Mouse (Mus musculus) heart, postnatal 0 days (tissue): ENCODE data around the gene Spata2. TPM values are rescaled to one million over a fixed set of nuclear protein-coding genes. Genes with fewer than 3 reads are reported as not detected.

Source experiments
- ATAC-seq: fragments of 200-750 bp; cut with Nextera tagmentation; 2 replicates; pipeline ENCODE4 v1.8.0; 2017; ENCODE audit warnings: low read depth, moderate number of reproducible peaks, moderate library complexity; ENCODE audit not compliant: insufficient read depth
- DNase-seq: peaks from one replicate; pipeline ENCODE4 v3.0.0-alpha.2; 2016; ENCODE audit warnings: low spot score
- H3K27ac ChIP-seq: fragments of 300-500 bp; sonication (generic); 2 replicates; pipeline ENCODE4 v1.5.1; 2014; ENCODE audit warnings: low read depth, mild to moderate bottlenecking
- H3K27me3 ChIP-seq: fragments of 300-500 bp; sonication (generic); 2 replicates; pipeline ENCODE4 v1.6.1; 2014; ENCODE audit warnings: low read length, mixed read lengths; ENCODE audit not compliant: control insufficient read depth, insufficient read depth
- H3K36me3 ChIP-seq: fragments of 300-500 bp; sonication (generic); replicated peaks from 2 replicates; pipeline ENCODE4 v1.6.1; 2014; ENCODE audit warnings: low read length, mixed read lengths; ENCODE audit not compliant: control insufficient read depth, insufficient read depth
- H3K4me1 ChIP-seq: fragments of 300-500 bp; sonication (generic); 2 replicates; pipeline ENCODE4 v1.6.1; 2014; ENCODE audit warnings: antibody characterized with exemption; ENCODE audit not compliant: control insufficient read depth, insufficient read depth
- H3K4me2 ChIP-seq: fragments of 300-500 bp; sonication (generic); 2 replicates; pipeline ENCODE4 v1.6.1; 2014; ENCODE audit warnings: low read depth, mild to moderate bottlenecking, low read length, moderate library complexity
- H3K4me3 ChIP-seq: fragments of 300-500 bp; sonication (generic); 2 replicates; pipeline ENCODE4 v1.5.1; 2014; ENCODE audit warnings: low read depth, low read length
- H3K9ac ChIP-seq: fragments of 300-500 bp; sonication (generic); replicated peaks from 2 replicates; pipeline ENCODE4 v1.6.1; 2014; ENCODE audit warnings: low read depth, low read length, mixed read lengths
- H3K9me3 ChIP-seq: fragments of 300-500 bp; sonication (generic); replicated peaks from 2 replicates; pipeline ENCODE4 v1.6.1; 2016; ENCODE audit warnings: low read length; ENCODE audit not compliant: control insufficient read depth
- CTCF ChIP-seq: IDR thresholded peaks from 2 replicates; pipeline ENCODE4 v1.5.1; 2016; ENCODE audit warnings: antibody characterized with exemption, control low read depth, low read depth
- EP300 ChIP-seq: IDR thresholded peaks from 2 replicates; pipeline ENCODE4 v1.6.1; 2016; ENCODE audit warnings: antibody characterized with exemption, low read depth
- WGBS: fragments of 180-500 bp; shearing (Covaris S2); extraction: QIAGEN DNeasy Blood & Tissue Kit; methylation state at CpG from one replicate; pipeline ENCODE4 v1.1.7; 2014; 5-methylcytosine and 5-hydroxymethylcytosine counted together
- polyA plus RNA-seq: library from polyadenylated mRNA; unstranded; fragments of >200 nt; fragmentation: Nextera tagmentation; extraction: Ambion mirVana; gene quantifications from 2 replicates; pipeline ENCODE4 v1.2.1, GENCODE M21; 2015
- total RNA-seq: library from RNA; depleted of rRNA; stranded (reverse); fragments of >200 nt; gene quantifications from 2 replicates; pipeline ENCODE4 v1.2.3, GENCODE M21; 2014; ENCODE audit warnings: low replicate concordance; rRNA removed

Gene Spata2
- total and polyA plus RNA-seq, 2 experiments from 2014 or later, result 12.2 to 17.2 TPM

GRCm38 (mm10) chr2:167439422-167439821 is 53.3 kb downstream of the Spata2 start:
- Histone ChIP-seq H3K36me3 (peaks cover 67% of the 10 kb centered on the region), H3K27me3 (no peaks in the 10 kb centered on the region), H3K9me3 (no peaks in the 10 kb centered on the region), H3K4me1 (no peaks in the 10 kb centered on the region), H3K9ac (no peak overlapping the region), H3K4me3 (no peak overlapping the region), H3K4me2 (no peak overlapping the region), H3K27ac (no peak overlapping the region)
- DNase-seq, result no peak
- TF ChIP-seq CTCF (no peak), EP300 (no peak)
- 90% methylated on average over 3 of the region's 3 CpGs for WGBS
- no peak for ATAC-seq

GRCm38 (mm10) chr2:167436371-167436770 is 56.3 kb downstream of the Spata2 start:
- Histone ChIP-seq H3K9me3 (no peaks in the 10 kb centered on the region), H3K4me2 (no peak overlapping the region), H3K4me1 (no peaks in the 10 kb centered on the region), H3K27ac (no peak overlapping the region), H3K36me3 (peaks cover 61% of the 10 kb centered on the region), H3K4me3 (no peak overlapping the region), H3K27me3 (no peaks in the 10 kb centered on the region), H3K9ac (no peak overlapping the region)
- ATAC-seq, result no peak
- no peak for DNase-seq
- WGBS, result 88% methylated on average over 5 of the region's 5 CpGs
- TF ChIP-seq CTCF (no peak), EP300 (no peak)

GRCm38 (mm10) chr2:167435631-167436030 is 57.1 kb downstream of the Spata2 start:
- DNase-seq (no peak), ATAC-seq (no peak)
- Histone ChIP-seq H3K9me3 (no peaks in the 10 kb centered on the region), H3K4me1 (no peaks in the 10 kb centered on the region), H3K27ac (no peak overlapping the region), H3K4me2 (no peak overlapping the region), H3K36me3 (peaks cover 55% of the 10 kb centered on the region), H3K4me3 (no peak overlapping the region), H3K9ac (no peak overlapping the region), H3K27me3 (no peaks in the 10 kb centered on the region)
- TF ChIP-seq CTCF (no peak), EP300 (no peak)
- WGBS, result 93% methylated on average over 2 of the region's 2 CpGs

- 91% methylated on average over 6 of the region's 6 CpGs for WGBS
- no peak overlapping the region for H3K27ac ChIP-seq
- ATAC-seq (no peak), DNase-seq (no peak)
- no peaks in the 10 kb centered on the region for H3K4me1 ChIP-seq
- H3K4me2 ChIP-seq, result no peak overlapping the region
- no peaks in the 10 kb centered on the region for H3K27me3 ChIP-seq
- H3K9ac ChIP-seq, result no peak overlapping the region
- no peak for TF ChIP-seq EP300
- H3K36me3 ChIP-seq, result peaks cover 51% of the 10 kb centered on the region
- no peaks in the 10 kb centered on the region for H3K9me3 ChIP-seq
- H3K4me3 ChIP-seq, result no peak overlapping the region
Measured at GRCm38 (mm10) chr2:167434570-167434969, 58.1 kb downstream of the Spata2 start.

- WGBS, result 64% methylated on average over 7 of the region's 7 CpGs
- H3K36me3 ChIP-seq, result peaks cover 55% of the 10 kb centered on the region
- no peak overlapping the region for H3K4me3 ChIP-seq
- no peak for DNase-seq
- H3K27me3 ChIP-seq, result no peaks in the 10 kb centered on the region
- no peaks in the 10 kb centered on the region for H3K4me1 ChIP-seq
- ATAC-seq, result no peak
- H3K4me2 ChIP-seq, result no peak overlapping the region
- no peaks in the 10 kb centered on the region for H3K9me3 ChIP-seq
- no peak overlapping the region for H3K9ac ChIP-seq
- TF ChIP-seq CTCF, result no peak
- TF ChIP-seq EP300, result no peak
- H3K27ac ChIP-seq, result no peak overlapping the region
Measured at GRCm38 (mm10) chr2:167431418-167431776, 61.3 kb downstream of the Spata2 start.

Other genes with a start within 250 kb of the Spata2 start
- gene B4galt5, start 143.7 kb downstream of the Spata2 start, total RNA-seq, result 24.2 and 30.1 TPM in 2 replicates
- 6.5 and 7.5 TPM in 2 replicates for gene B4galt5, start 143.7 kb downstream of the Spata2 start, polyA plus RNA-seq
- gene Slc9a8, start 71.2 kb downstream of the Spata2 start, total RNA-seq, result 31.9 and 51.5 TPM in 2 replicates
- gene Slc9a8, start 71.2 kb downstream of the Spata2 start, polyA plus RNA-seq, result 9.9 and 10.7 TPM in 2 replicates
- 90.0 and 102 TPM in 2 replicates for gene Rnf114, start 242 bp downstream of the Spata2 start, total RNA-seq
- 63.6 and 73.9 TPM in 2 replicates for gene Rnf114, start 242 bp downstream of the Spata2 start, polyA plus RNA-seq
- gene Snai1, start 45.3 kb upstream of the Spata2 start, total RNA-seq, result 1.5 TPM in 1 of 2 replicates, not detected in the other
- 6.0 and 7.0 TPM in 2 replicates for gene Snai1, start 45.3 kb upstream of the Spata2 start, polyA plus RNA-seq
- gene Ube2v1, start 139.2 kb upstream of the Spata2 start, total RNA-seq, result 74.5 and 94.6 TPM in 2 replicates
- 150 and 152 TPM in 2 replicates for gene Ube2v1, start 139.2 kb upstream of the Spata2 start, polyA plus RNA-seq
- 5.8 and 25.5 TPM in 2 replicates for gene Gm20431, start 168.6 kb upstream of the Spata2 start, total RNA-seq
- gene Gm20431, start 168.6 kb upstream of the Spata2 start, polyA plus RNA-seq, result 2.7 and 5.1 TPM in 2 replicates
- 43.5 and 50.8 TPM in 2 replicates for gene Cebpb, start 196.0 kb upstream of the Spata2 start, total RNA-seq
- 4.9 and 5.8 TPM in 2 replicates for gene Cebpb, start 196.0 kb upstream of the Spata2 start, polyA plus RNA-seq
- 76.8 and 84.3 TPM in 2 replicates for gene Tmem189, start 196.9 kb upstream of the Spata2 start, total RNA-seq
- gene Tmem189, start 196.9 kb upstream of the Spata2 start, polyA plus RNA-seq, result 37.6 and 39.3 TPM in 2 replicates